Mouse (Mus musculus) embryonic facial prominence, embryonic 13.5 days (tissue): ENCODE data around the gene Cfap97d1. TPM values are rescaled to one million over a fixed set of nuclear protein-coding genes. Genes with fewer than 3 reads are reported as not detected.

Experiments used
- ATAC-seq: fragments of 200-750 bp; cut with Nextera tagmentation; 2 replicates; pipeline ENCODE4 v1.8.0; 2017; ENCODE audit warnings: low read depth; ENCODE audit not compliant: insufficient number of reproducible peaks, insufficient read depth, low FRiP score, low TSS enrichment
- H3K27ac ChIP-seq: fragments of 300-500 bp; sonication (generic); 2 replicates; pipeline ENCODE4 v1.5.1; 2015; ENCODE audit warnings: moderate library complexity, mild to moderate bottlenecking, inconsistent platforms
- H3K27me3 ChIP-seq: fragments of 300-500 bp; sonication (generic); 2 replicates; pipeline ENCODE4 v1.6.1; 2015; ENCODE audit warnings: mild to moderate bottlenecking, inconsistent platforms
- H3K36me3 ChIP-seq: fragments of 300-500 bp; sonication (generic); 2 replicates; pipeline ENCODE4 v1.6.1; 2015; ENCODE audit warnings: mild to moderate bottlenecking, inconsistent platforms
- H3K4me1 ChIP-seq: fragments of 300-500 bp; sonication (generic); 2 replicates; pipeline ENCODE4 v1.6.1; 2015; ENCODE audit warnings: inconsistent platforms
- H3K4me2 ChIP-seq: fragments of 300-500 bp; sonication (generic); 2 replicates; pipeline ENCODE4 v1.6.1; 2015; ENCODE audit warnings: moderate library complexity, mild to moderate bottlenecking, inconsistent platforms
- H3K4me3 ChIP-seq: fragments of 300-500 bp; sonication (generic); 2 replicates; pipeline ENCODE4 v1.5.1; 2015; ENCODE audit warnings: mild to moderate bottlenecking, inconsistent platforms
- H3K9ac ChIP-seq: fragments of 300-500 bp; sonication (generic); 2 replicates; pipeline ENCODE4 v1.6.1; 2015; ENCODE audit warnings: mild to moderate bottlenecking, inconsistent platforms
- H3K9me3 ChIP-seq: fragments of 300-500 bp; sonication (generic); 2 replicates; pipeline ENCODE4 v1.6.1; 2016; ENCODE audit warnings: inconsistent platforms
- WGBS: fragments of 180-500 bp; shearing (Covaris S2); methylation state at CpG from one replicate; pipeline ENCODE4 v1.1.7; 2015; ENCODE audit warnings: mixed read lengths; 5-methylcytosine and 5-hydroxymethylcytosine counted together
- polyA plus RNA-seq: library from polyadenylated mRNA; unstranded; fragments of >200 nt; fragmentation: Nextera tagmentation; extraction: Ambion mirVana; gene quantifications from 2 replicates; pipeline ENCODE4 v1.2.1, GENCODE M21; 2015

The Cfap97d1 gene
- polyA plus RNA-seq, 1 experiment from 2014 or later, result not detected

- no peaks in the 10 kb centered on the region for H3K36me3 ChIP-seq
- H3K27ac ChIP-seq, result no peak overlapping the region
- H3K9me3 ChIP-seq, result 0 out of 2 replicates have a peak, but pooled peaks cover 2% of the 10 kb centered on the region
- H3K9ac ChIP-seq, result no peak overlapping the region
- no peak for ATAC-seq
- H3K4me3 ChIP-seq, result 0 out of 2 replicates have a peak overlapping the region, but pooled peaks have one; percentile 18
- peaks cover under 1% of the 10 kb centered on the region; the same call in 1 of the 2 replicates for H3K4me1 ChIP-seq
- H3K4me2 ChIP-seq, result peak overlapping the region; percentile 37; the same call in 1 of the 2 replicates
- H3K27me3 ChIP-seq, result peaks cover 4% of the 10 kb centered on the region
- WGBS, result 1% methylated on average over 9 of the region's 9 CpGs
Measured at GRCm38 (mm10) chr11:102040138-102040524, 56.1 kb downstream of the Cfap97d1 start.

- Histone ChIP-seq H3K27me3 (peaks cover 4% of the 10 kb centered on the region), H3K36me3 (no peaks in the 10 kb centered on the region), H3K4me3 (no peak overlapping the region), H3K27ac (no peak overlapping the region), H3K9ac (no peak overlapping the region), H3K4me1 (no peaks in the 10 kb centered on the region), H3K9me3 (peaks cover 7% of the 10 kb centered on the region; the same call in 1 of the 2 replicates), H3K4me2 (no peak overlapping the region)
- 75% methylated on average over 4 of the region's 4 CpGs for WGBS
- ATAC-seq, result no peak
Measured at GRCm38 (mm10) chr11:102040646-102041045, 56.6 kb downstream of the Cfap97d1 start.

- H3K27me3 ChIP-seq, result peaks cover 4% of the 10 kb centered on the region
- no peaks in the 10 kb centered on the region for H3K36me3 ChIP-seq
- 59% methylated on average over 5 of the region's 5 CpGs for WGBS
- no peak within 1 kb of the TSS for H3K9ac ChIP-seq
- ATAC-seq, result no peak
- H3K4me3 ChIP-seq, result no peak within 1 kb of the TSS
- peak within 1 kb of the TSS; percentile 37; the same call in 1 of the 2 replicates for H3K4me2 ChIP-seq
- no peaks in the 10 kb centered on the region for H3K4me1 ChIP-seq
- no peak within 1 kb of the TSS for H3K27ac ChIP-seq
- peaks cover 10% of the 10 kb centered on the region; the same call in 1 of the 2 replicates for H3K9me3 ChIP-seq
Measured at GRCm38 (mm10) chr11:102041350-102041949, 57.4 kb downstream of the Cfap97d1 start, which contains the start of gene Cd300lg. Cd300lg (plus strand) TSS chr11:102041509.

Other genes with a start within 250 kb of the Cfap97d1 start
- gene Etv4, start 198.9 kb upstream of the Cfap97d1 start, polyA plus RNA-seq, result 11.1 and 13.2 TPM in 2 replicates
- 4.3 and 6.3 TPM in 2 replicates for gene Meox1, start 89.9 kb upstream of the Cfap97d1 start, polyA plus RNA-seq
- 0.41 and 0.42 TPM in 2 replicates for gene Sost, start 17.3 kb upstream of the Cfap97d1 start, polyA plus RNA-seq
- 12.1 and 14.0 TPM in 2 replicates for gene Dusp3, start 2.7 kb downstream of the Cfap97d1 start, polyA plus RNA-seq
- 4.3 and 4.9 TPM in 2 replicates for gene Mpp3, start 44.2 kb downstream of the Cfap97d1 start, polyA plus RNA-seq
- gene Cd300lg, start 57.2 kb downstream of the Cfap97d1 start, polyA plus RNA-seq, result 0.45 and 0.66 TPM in 2 replicates
- gene Mpp2, start 104.2 kb downstream of the Cfap97d1 start, polyA plus RNA-seq, result 9.8 and 10.3 TPM in 2 replicates
- gene Ppy, start 117.0 kb downstream of the Cfap97d1 start, polyA plus RNA-seq, result not detected in 2 replicates
- gene Pyy, start 123.6 kb downstream of the Cfap97d1 start, polyA plus RNA-seq, result not detected in 2 replicates
- gene Nags, start 161.2 kb downstream of the Cfap97d1 start, polyA plus RNA-seq, result 0.32 TPM in 1 of 2 replicates, not detected in the other
- gene Tmem101, start 172.1 kb downstream of the Cfap97d1 start, polyA plus RNA-seq, result 45.4 and 45.5 TPM in 2 replicates
- gene Lsm12, start 201.0 kb downstream of the Cfap97d1 start, polyA plus RNA-seq, result 125 and 159 TPM in 2 replicates
- 27.6 and 28.3 TPM in 2 replicates for gene G6pc3, start 205.3 kb downstream of the Cfap97d1 start, polyA plus RNA-seq
- gene Hdac5, start 245.9 kb downstream of the Cfap97d1 start, polyA plus RNA-seq, result 80.5 and 84.4 TPM in 2 replicates